Mouse (Mus musculus): ENCODE results near the gene Tjp1. TPM values are rescaled to one million over a fixed set of nuclear protein-coding genes. Genes with fewer than 3 reads are reported as not detected.

Tjp1 gene
- total and polyA plus RNA-seq, 2 experiments from 2014 or later: 20.2 to 46.2 TPM

DNA sequence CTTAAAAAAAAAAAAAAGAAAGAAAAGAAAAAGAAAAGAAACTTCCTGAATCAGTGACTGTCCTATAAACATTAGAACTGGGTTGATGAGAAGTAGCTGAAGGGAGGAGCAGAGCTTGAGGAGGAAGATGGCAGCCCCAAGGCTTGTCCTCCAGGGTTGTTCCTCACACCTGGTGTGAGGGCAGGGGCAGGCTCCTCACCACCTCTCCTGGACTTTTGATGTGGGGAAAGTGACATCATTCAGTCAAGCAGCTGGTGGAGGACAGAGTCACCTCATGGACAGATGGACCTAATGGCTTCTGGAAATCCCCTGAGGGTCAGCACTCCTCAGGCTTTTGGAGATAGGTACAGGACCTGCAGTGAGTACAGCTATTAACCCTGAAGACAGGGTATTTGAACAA, 126.0 kb downstream of the Tjp1 start:
- no peak for TF ChIP-seq CTCF (IDR thresholded peaks at IDR 0.05; ENCODE audit: low read depth)
- DNase-seq (ENCODE audit: low spot score) (no peak), ATAC-seq (no peak)
- Histone ChIP-seq H3K4me3 (ENCODE audit: low read length) (no peak overlapping the region), H3K27ac (no peak overlapping the region), H3K36me3 (ENCODE audit: insufficient read depth, low read length) (no peaks in the 10 kb centered on the region), H3K9me3 (ENCODE audit: low read length) (no peaks in the 10 kb centered on the region), H3K9ac (replicated peaks; ENCODE audit: low read length) (no peak overlapping the region), H3K4me2 (ENCODE audit: low read depth, low read length) (no peak overlapping the region), H3K4me1 (ENCODE audit: insufficient read depth, low read length) (no peaks in the 10 kb centered on the region), H3K27me3 (ENCODE audit: insufficient read depth, low read length) (no peaks in the 10 kb centered on the region)

DNA sequence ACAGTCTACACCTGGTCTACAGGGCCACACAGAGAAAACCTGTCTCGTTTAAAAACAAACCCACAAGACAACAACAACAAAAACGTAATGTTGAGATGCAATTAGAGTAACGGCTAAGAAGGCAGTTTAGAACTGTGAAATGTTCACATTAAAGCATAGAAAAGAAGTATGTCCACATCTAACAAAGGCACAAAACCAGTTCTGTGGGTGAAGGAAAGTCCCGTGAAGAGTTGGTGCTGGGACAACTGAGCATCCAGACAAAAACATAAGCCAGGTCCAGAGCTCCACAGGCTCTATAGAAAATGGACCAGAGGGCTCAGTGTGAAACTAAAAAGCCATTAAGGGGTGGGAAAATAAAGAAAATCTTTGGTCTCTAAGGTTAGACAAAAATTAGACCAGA, 131.7 kb downstream of the Tjp1 start:
- TF ChIP-seq CTCF (IDR thresholded peaks at IDR 0.05; ENCODE audit: low read depth): no peak
- Histone ChIP-seq H3K9ac (replicated peaks; ENCODE audit: low read length) (no peak overlapping the region), H3K9me3 (ENCODE audit: low read length) (no peaks in the 10 kb centered on the region), H3K4me2 (ENCODE audit: low read depth, low read length) (no peak overlapping the region), H3K4me3 (ENCODE audit: low read length) (no peak overlapping the region), H3K27me3 (ENCODE audit: insufficient read depth, low read length) (no peaks in the 10 kb centered on the region), H3K27ac (no peak overlapping the region), H3K36me3 (ENCODE audit: insufficient read depth, low read length) (no peaks in the 10 kb centered on the region), H3K4me1 (ENCODE audit: insufficient read depth, low read length) (0 out of 2 replicates have a peak, but pooled peaks cover 9% of the 10 kb centered on the region)
- DNase-seq (ENCODE audit: low spot score): no peak
- no peak for ATAC-seq
- 80% methylated on average over 4 of the region's 4 CpGs for WGBS

DNA sequence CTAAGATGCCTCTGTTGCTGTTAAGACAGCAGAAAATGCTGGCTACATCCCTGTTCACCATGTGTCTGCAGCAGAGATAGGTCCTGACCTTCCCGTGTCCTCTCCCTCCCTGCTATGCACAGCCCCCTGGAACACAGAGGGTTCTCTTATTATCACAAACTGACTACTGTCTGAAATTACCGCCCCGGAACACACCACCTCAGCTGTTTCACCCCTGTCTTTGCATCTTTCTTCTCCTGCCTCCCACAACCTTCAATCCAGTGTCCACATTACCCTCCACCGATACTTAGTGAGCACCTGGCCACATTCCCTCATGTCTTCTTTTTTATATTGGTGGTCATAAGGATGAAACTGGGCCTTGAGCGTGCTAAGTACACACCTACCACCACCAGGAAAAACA, 132.4 kb downstream of the Tjp1 start:
- 78% methylated on average over 5 of the region's 5 CpGs for WGBS
- no peaks in the 10 kb centered on the region for H3K36me3 ChIP-seq (ENCODE audit: insufficient read depth, low read length)

DNA sequence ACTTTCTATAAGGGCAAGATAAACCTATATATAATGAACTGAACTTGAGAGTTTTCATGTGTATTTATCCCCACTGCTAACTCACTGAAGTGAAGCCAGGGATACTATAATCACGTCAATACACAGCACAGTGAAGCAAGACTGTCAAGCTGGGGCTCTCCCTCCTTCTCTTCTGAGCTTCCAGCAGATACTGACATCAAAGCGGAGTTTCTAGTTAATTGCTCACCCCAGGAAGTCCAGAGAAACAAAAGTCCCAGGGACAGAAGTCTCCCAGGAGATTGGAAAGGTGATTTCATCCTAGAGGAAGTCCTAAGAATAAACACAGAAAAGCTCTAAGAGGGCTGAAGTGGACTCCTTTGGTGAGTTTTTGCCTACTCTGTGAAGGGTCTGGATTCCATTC, 132.9 kb downstream of the Tjp1 start:
- DNase-seq (ENCODE audit: low spot score): no peak
- Histone ChIP-seq H3K4me2 (ENCODE audit: low read depth, low read length) (no peak overlapping the region), H3K36me3 (ENCODE audit: insufficient read depth, low read length) (no peaks in the 10 kb centered on the region), H3K9ac (replicated peaks; ENCODE audit: low read length) (no peak overlapping the region), H3K4me3 (ENCODE audit: low read length) (no peak overlapping the region), H3K27ac (no peak overlapping the region), H3K27me3 (ENCODE audit: insufficient read depth, low read length) (no peaks in the 10 kb centered on the region), H3K4me1 (ENCODE audit: insufficient read depth, low read length) (0 out of 2 replicates have a peak, but pooled peaks cover 9% of the 10 kb centered on the region), H3K9me3 (ENCODE audit: low read length) (no peaks in the 10 kb centered on the region)
- 23% methylated on average over 2 of the region's 2 CpGs for WGBS
- no peak for ATAC-seq
- no peak for TF ChIP-seq CTCF (IDR thresholded peaks at IDR 0.05; ENCODE audit: low read depth)

More for the DNA sequence above, 132.4 kb downstream of the Tjp1 start:
- Histone ChIP-seq H3K4me3 (ENCODE audit: low read length) (no peak overlapping the region), H3K9ac (replicated peaks; ENCODE audit: low read length) (no peak overlapping the region), H3K4me2 (ENCODE audit: low read depth, low read length) (no peak overlapping the region), H3K27me3 (ENCODE audit: insufficient read depth, low read length) (no peaks in the 10 kb centered on the region), H3K27ac (no peak overlapping the region), H3K9me3 (ENCODE audit: low read length) (no peaks in the 10 kb centered on the region), H3K4me1 (ENCODE audit: insufficient read depth, low read length) (0 out of 2 replicates have a peak, but pooled peaks cover 9% of the 10 kb centered on the region)
- DNase-seq (ENCODE audit: low spot score) (no peak), ATAC-seq (no peak)
- no peak for TF ChIP-seq CTCF (IDR thresholded peaks at IDR 0.05; ENCODE audit: low read depth)

DNA sequence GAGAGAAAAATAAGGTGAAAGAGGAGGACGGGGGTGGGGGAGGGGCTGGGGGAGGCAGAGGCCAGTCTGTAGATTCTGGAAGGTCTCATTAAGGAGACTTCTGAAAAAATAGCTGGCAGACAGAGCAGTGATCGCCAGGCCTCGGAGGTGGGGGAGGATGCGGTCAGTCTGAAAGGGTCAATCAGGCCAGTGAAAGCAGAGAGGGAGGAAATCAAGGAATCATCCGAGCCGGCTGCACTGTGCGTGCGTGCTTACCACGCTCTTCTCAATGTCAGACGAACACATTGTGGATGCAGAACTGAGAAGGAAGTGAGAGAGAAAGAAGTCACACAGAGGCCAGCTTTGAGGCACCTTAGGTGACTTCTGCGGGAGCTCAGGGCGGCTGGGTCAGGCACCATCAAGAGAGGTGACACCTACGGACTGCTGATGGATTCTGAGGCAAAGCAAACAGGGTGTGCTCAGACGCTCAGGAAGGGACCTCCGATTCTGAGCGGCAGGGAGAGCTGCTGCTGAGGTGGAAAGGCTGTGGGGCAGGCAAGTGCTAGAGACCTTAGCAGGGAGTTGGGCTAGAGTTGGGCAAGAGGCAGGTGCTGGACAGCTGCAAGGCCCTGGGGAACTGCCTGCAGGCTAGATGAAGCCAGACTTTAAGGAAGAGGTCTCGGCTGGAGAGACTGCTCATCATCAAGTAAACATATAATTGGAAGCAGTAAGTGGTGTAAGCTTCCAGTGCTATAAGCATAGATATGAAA, 133.7 kb downstream of the Tjp1 start:
- Histone ChIP-seq H3K36me3 (ENCODE audit: insufficient read depth, low read length) (no peaks in the 10 kb centered on the region), H3K4me2 (ENCODE audit: low read depth, low read length) (no peak overlapping the region), H3K9me3 (ENCODE audit: low read length) (no peaks in the 10 kb centered on the region), H3K4me1 (ENCODE audit: insufficient read depth, low read length) (0 out of 2 replicates have a peak, but pooled peaks cover 9% of the 10 kb centered on the region), H3K9ac (replicated peaks; ENCODE audit: low read length) (no peak overlapping the region), H3K27ac (peak overlapping the region; percentile 9; the same call in 1 of the 2 replicates), H3K4me3 (ENCODE audit: low read length) (no peak overlapping the region), H3K27me3 (ENCODE audit: insufficient read depth, low read length) (no peaks in the 10 kb centered on the region)
- DNase-seq (ENCODE audit: low spot score) (no peak), ATAC-seq (0 out of 2 replicates have a peak, but pooled peaks have one; percentile 27)
- 19% methylated on average over 17 of the region's 17 CpGs for WGBS
- no peak for TF ChIP-seq CTCF (IDR thresholded peaks at IDR 0.05; ENCODE audit: low read depth)

DNA sequence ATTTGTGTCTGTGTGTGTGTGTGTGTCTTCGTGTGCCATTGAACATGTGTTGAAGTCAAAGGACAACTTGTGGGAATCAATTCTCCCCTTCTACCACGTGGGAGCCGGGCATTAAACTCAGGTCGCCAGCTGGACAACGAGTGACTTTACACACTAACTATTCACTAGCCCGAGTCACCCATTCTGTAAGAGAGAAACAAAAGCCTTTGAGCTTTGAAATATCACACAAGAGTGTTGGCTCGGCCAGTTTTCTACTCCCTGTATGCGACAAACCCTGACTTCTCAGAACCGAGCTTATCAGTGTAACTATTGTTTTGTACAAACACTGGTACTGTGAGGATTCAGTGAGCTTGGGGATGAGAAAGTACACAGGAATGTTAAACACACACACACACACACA, 134.6 kb downstream of the Tjp1 start:
- Histone ChIP-seq H3K9ac (replicated peaks; ENCODE audit: low read length) (no peak overlapping the region), H3K4me2 (ENCODE audit: low read depth, low read length) (no peak overlapping the region), H3K9me3 (ENCODE audit: low read length) (no peaks in the 10 kb centered on the region), H3K27me3 (ENCODE audit: insufficient read depth, low read length) (no peaks in the 10 kb centered on the region), H3K4me1 (ENCODE audit: insufficient read depth, low read length) (0 out of 2 replicates have a peak, but pooled peaks cover 12% of the 10 kb centered on the region), H3K36me3 (ENCODE audit: insufficient read depth, low read length) (no peaks in the 10 kb centered on the region), H3K4me3 (ENCODE audit: low read length) (no peak overlapping the region), H3K27ac (no peak overlapping the region)
- no peak for TF ChIP-seq CTCF (IDR thresholded peaks at IDR 0.05; ENCODE audit: low read depth)
- ATAC-seq (no peak), DNase-seq (ENCODE audit: low spot score) (no peak)
- WGBS: 43% methylated on average over 9 of the region's 9 CpGs

DNA sequence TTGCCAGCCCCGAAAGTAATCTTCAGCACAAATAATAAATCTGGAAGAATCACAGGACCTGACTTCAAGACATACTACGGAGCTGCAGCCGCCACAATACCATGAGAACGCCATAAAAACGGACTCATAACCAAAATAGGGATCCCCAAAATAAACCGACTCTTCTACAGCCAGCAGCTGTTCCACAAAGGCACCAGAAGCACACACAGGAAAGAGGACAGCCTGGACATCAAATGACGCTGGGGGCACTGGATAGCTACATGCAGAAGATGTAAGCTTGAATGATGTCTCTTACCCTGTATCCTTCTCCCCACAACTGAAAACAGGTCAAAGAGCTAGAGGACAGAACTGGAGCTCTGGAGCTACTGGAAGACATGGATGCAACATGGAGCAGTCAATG, 138.0 kb downstream of the Tjp1 start:
- DNase-seq (ENCODE audit: low spot score): no peak
- WGBS: 89% methylated on average over 7 of the region's 7 CpGs
- Histone ChIP-seq H3K27ac (no peak overlapping the region), H3K36me3 (ENCODE audit: insufficient read depth, low read length) (no peaks in the 10 kb centered on the region), H3K9me3 (ENCODE audit: low read length) (no peaks in the 10 kb centered on the region), H3K4me1 (ENCODE audit: insufficient read depth, low read length) (0 out of 2 replicates have a peak, but pooled peaks cover 12% of the 10 kb centered on the region), H3K4me3 (ENCODE audit: low read length) (no peak overlapping the region), H3K9ac (replicated peaks; ENCODE audit: low read length) (no peak overlapping the region), H3K27me3 (ENCODE audit: insufficient read depth, low read length) (no peaks in the 10 kb centered on the region), H3K4me2 (ENCODE audit: low read depth, low read length) (no peak overlapping the region)
- TF ChIP-seq CTCF (IDR thresholded peaks at IDR 0.05; ENCODE audit: low read depth): no peak
- ATAC-seq: no peak
